Mouse (Mus musculus) embryonic facial prominence, embryonic 10.5 days (tissue): ENCODE results near the gene Zfp787. TPM values are rescaled to one million over a fixed set of nuclear protein-coding genes. Genes with fewer than 3 reads are reported as not detected.

ENCODE experiments used
- DNase-seq: peaks from one replicate; pipeline ENCODE4 v3.0.0-alpha.2; 2017; ENCODE audit warnings: low spot score
- H3K27ac ChIP-seq: fragments of 300-500 bp; sonication (generic); replicated peaks from 2 replicates; pipeline ENCODE4 v1.5.1; 2016; ENCODE audit warnings: mild to moderate bottlenecking
- H3K27me3 ChIP-seq: fragments of 300-500 bp; sonication (generic); replicated peaks from 2 replicates; pipeline ENCODE4 v1.6.1; 2016; ENCODE audit warnings: low read depth, mild to moderate bottlenecking; ENCODE audit not compliant: poor library complexity, severe bottlenecking
- H3K36me3 ChIP-seq: fragments of 300-500 bp; sonication (generic); replicated peaks from 2 replicates; pipeline ENCODE4 v1.6.1; 2016; ENCODE audit warnings: mild to moderate bottlenecking, moderate library complexity
- H3K4me1 ChIP-seq: fragments of 300-500 bp; sonication (generic); 2 replicates; pipeline ENCODE4 v1.6.1; 2016
- H3K4me3 ChIP-seq: fragments of 300-500 bp; sonication (generic); 2 replicates; pipeline ENCODE4 v1.5.1; 2016; ENCODE audit warnings: mild to moderate bottlenecking, moderate library complexity
- H3K9me3 ChIP-seq: fragments of 300-500 bp; sonication (generic); 2 replicates; pipeline ENCODE4 v1.6.1; 2016; ENCODE audit warnings: mild to moderate bottlenecking
- WGBS: fragments of 180-500 bp; shearing (Covaris S2); methylation state at CpG from one replicate; pipeline ENCODE4 v1.1.7; 2016; 5-methylcytosine and 5-hydroxymethylcytosine counted together
- polyA plus RNA-seq: library from polyadenylated mRNA; unstranded; fragments of >200 nt; fragmentation: Nextera tagmentation; extraction: Ambion mirVana; gene quantifications from 2 replicates; pipeline ENCODE4 v1.2.1, GENCODE M21; 2016

Gene Zfp787
- polyA plus RNA-seq, 1 experiment from 2014 or later = 23.5 TPM

DNA sequence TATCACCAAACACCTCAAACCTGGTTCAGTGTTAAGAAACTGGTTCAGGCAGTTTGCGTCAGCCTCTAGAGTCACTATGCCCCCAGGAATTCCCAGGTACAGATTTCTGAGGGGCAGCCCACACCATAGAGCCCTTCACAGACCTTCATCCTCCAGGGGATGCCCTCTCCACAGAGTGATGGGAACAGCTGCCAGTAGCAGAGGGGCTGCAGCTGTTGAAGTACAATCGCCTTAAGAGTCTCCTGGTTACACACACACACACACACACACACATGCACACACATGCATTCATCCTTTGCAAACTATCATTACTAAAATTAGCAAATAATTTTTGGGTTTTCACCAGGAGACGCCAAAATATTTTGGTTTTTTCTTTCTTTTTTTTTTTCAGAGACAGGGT is 3.8 kb upstream of the Zfp787 start:
- Histone ChIP-seq H3K36me3 (no peaks in the 10 kb centered on the region), H3K9me3 (0 out of 2 replicates have a peak, but pooled peaks cover 4% of the 10 kb centered on the region), H3K27ac (no peak overlapping the region), H3K27me3 (no peaks in the 10 kb centered on the region), H3K4me1 (peaks cover 10% of the 10 kb centered on the region), H3K4me3 (no peak overlapping the region)
- DNase-seq = no peak
- WGBS = 85% methylated on average over 3 of the region's 3 CpGs

DNA sequence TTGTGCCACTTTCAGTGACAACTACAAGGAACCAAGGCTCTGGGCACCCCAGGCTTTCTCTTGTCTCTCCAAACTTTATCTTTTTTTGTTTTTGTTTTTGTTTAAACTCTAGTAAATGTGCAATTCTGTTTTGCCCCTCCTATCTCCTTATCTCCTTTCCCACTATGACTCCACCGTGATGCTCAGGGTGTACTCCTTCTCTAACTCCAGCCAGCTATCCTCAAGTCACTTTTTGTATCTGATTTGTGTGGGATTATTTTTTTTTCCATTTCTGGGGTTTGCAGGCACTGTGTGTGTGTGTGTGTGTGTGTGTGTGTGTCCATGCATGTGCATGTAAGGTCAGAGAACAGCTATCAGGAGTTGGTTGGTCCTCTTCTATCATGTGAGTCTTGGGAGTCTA is 1.7 kb upstream of the Zfp787 start:
- H3K4me3 ChIP-seq = no peak overlapping the region
- H3K4me1 ChIP-seq = peaks cover 24% of the 10 kb centered on the region
- DNase-seq = no peak
- H3K9me3 ChIP-seq = 0 out of 2 replicates have a peak, but pooled peaks cover 9% of the 10 kb centered on the region
- no peaks in the 10 kb centered on the region for H3K27me3 ChIP-seq
- peaks cover 6% of the 10 kb centered on the region; the same call in 1 of the 2 replicates for H3K36me3 ChIP-seq
- 95% methylated on average over 1 of the region's 1 CpGs for WGBS
- H3K27ac ChIP-seq = no peak overlapping the region

DNA sequence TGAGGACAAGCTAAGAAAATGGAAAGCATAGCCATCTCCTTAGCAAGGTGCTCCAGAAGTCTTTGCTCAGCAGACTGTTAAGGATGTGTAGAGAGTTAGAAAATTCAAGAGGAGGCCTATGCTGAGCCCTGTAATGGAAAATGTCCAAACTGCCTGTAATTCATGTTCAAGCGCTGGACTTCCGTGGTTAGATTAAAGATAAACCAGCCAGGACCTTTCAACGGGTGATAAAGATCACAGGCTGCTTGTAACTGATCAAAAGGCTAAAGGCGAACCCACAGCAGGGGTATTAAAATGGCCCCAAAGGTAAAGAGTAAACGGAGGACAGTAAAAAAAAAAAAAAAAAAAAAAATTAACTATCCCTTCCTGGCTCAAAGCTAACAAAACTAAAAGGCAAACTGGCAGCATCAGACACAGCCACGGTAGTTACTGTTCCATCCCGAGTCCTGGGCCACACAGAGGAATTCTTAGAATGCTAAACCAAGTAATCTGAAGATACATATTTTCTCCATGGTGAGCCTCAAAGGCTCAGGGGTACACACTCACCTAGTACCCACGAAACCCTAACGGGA is 1.2 kb upstream of the Zfp787 start:
- 70% methylated on average over 9 of the region's 9 CpGs for WGBS
- Histone ChIP-seq H3K9me3 (0 out of 2 replicates have a peak, but pooled peaks cover 9% of the 10 kb centered on the region), H3K4me1 (peaks cover 24% of the 10 kb centered on the region), H3K36me3 (peaks cover 8% of the 10 kb centered on the region; the same call in 1 of the 2 replicates), H3K27ac (peak overlapping the region; percentile 95; the same call in 1 of the 2 replicates), H3K4me3 (peak overlapping the region; percentile 87), H3K27me3 (no peaks in the 10 kb centered on the region)
- DNase-seq = no peak

DNA sequence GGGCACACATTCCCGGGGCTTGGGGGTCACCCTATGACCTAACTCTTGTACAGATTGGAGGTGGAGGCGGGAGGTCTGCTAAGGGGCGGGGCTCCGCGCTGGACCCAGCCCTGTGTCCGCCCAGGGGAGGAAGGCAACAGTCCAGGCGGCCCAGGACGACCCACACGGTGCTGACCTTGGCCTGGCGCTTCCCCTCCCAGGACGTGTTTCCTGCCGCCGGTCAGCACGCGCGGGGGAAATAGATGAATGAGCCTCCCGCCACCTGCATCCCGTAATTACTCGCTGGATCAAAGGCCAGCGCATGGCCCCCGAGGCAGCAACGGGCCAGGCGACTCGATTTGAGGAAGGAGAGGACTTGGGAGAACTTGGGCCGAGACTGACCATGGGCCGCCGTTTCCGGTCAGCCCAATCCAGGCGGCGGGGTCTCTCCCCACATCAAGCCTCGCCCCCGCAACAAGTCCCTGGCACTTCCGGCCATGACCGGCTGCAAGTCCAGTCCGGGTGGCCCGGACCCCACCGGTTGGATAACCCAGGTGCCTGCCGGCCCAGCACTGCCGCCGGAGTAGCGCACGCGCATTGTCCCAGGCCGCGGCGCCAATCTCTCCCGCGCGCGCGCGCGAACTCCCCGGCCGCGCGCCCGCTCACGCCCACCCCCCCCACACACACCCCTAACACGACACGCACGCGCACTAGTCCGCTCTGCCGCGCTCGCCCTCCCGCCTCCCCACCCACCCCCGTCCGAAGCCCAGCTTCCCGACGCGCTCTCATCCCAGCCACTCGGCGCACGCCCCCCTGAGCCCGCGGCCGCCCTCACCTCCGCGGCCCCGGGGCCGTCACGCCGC is 545 bp downstream of the Zfp787 start:
- Histone ChIP-seq H3K36me3 (peaks cover 8% of the 10 kb centered on the region; the same call in 1 of the 2 replicates), H3K4me1 (peaks cover 24% of the 10 kb centered on the region), H3K27ac (peak overlapping the region; percentile 95), H3K9me3 (0 out of 2 replicates have a peak, but pooled peaks cover 9% of the 10 kb centered on the region), H3K27me3 (no peaks in the 10 kb centered on the region), H3K4me3 (peak overlapping the region; percentile 87)
- peak; percentile 90 for DNase-seq
- under 1% methylated on average over 83 of the region's 85 CpGs for WGBS

DNA sequence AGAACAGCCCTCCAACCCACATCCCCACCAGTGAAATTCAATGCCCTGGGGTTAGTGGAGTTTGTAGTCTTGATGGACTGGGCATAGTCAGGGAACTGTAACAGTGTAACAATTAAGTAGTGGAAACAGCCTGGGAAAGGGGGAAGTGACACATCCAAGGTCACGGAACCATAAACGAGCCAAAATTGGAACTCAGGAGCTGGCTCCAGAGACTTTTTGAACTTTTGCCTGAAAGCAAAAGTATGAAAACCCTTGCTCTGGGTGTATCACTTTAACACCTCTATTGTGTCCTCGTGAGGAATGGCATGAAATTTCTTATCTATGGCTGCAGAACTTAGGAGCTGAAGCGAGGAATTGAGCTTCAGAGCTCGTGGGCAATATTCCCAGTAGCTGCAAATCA is 1.6 kb downstream of the Zfp787 start:
- DNase-seq = no peak
- Histone ChIP-seq H3K9me3 (0 out of 2 replicates have a peak, but pooled peaks cover 8% of the 10 kb centered on the region), H3K4me1 (peaks cover 24% of the 10 kb centered on the region), H3K27me3 (no peaks in the 10 kb centered on the region), H3K27ac (no peak overlapping the region), H3K4me3 (peak overlapping the region; percentile 87), H3K36me3 (peaks cover 8% of the 10 kb centered on the region; the same call in 1 of the 2 replicates)
- 89% methylated on average over 5 of the region's 5 CpGs for WGBS

DNA sequence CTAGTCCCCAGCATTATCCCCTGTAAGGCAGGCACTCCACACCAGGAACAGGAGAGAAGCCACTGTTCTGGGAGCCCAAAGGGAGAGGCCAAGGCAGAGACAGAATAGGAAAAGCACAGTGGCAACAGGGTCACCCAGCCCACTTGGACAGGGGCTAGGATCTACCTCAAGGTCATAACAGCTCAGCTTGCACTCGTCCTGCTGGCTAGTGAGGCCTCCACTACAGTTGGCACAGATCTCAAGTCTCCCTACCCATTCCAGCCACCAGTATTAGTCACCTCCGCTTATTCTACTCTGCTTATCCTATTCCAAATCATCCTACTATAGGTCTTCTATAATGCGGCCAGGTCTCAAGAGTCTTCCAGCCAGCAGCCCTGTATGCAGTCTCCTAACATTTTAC is 2.7 kb downstream of the Zfp787 start:
- no peak for DNase-seq
- peaks cover 29% of the 10 kb centered on the region for H3K4me1 ChIP-seq
- 0 out of 2 replicates have a peak, but pooled peaks cover 7% of the 10 kb centered on the region for H3K9me3 ChIP-seq
- H3K4me3 ChIP-seq = no peak overlapping the region
- 93% methylated on average over 3 of the region's 3 CpGs for WGBS
- H3K27ac ChIP-seq = no peak overlapping the region
- H3K36me3 ChIP-seq = peaks cover 8% of the 10 kb centered on the region; the same call in 1 of the 2 replicates
- no peaks in the 10 kb centered on the region for H3K27me3 ChIP-seq

DNA sequence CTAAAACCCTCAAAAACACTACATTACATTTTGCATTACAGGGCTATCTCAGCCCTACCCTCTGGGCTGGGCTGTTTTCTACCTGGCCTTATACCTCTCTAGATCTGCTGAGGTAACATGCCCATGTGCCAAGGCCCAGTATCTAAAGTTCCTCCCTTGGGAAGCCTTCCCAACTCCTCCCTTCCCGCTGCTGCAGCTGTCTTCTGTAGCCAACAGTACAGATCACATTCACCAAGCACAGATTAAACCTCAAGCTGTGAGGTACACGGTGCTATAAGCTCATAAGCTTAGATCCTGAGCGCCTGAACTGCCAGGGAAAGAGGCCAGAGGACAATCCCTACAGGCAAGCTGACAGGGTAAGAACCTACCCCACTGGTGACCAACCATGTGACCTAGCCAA is 3.8 kb downstream of the Zfp787 start:
- no peak for DNase-seq
- no peak overlapping the region for H3K4me3 ChIP-seq
- H3K9me3 ChIP-seq = 0 out of 2 replicates have a peak, but pooled peaks cover 7% of the 10 kb centered on the region
- H3K27me3 ChIP-seq = no peaks in the 10 kb centered on the region
- peaks cover 8% of the 10 kb centered on the region; the same call in 1 of the 2 replicates for H3K36me3 ChIP-seq
- WGBS = 86% methylated on average over 3 of the region's 3 CpGs
- H3K4me1 ChIP-seq = peaks cover 29% of the 10 kb centered on the region
- no peak overlapping the region for H3K27ac ChIP-seq

DNA sequence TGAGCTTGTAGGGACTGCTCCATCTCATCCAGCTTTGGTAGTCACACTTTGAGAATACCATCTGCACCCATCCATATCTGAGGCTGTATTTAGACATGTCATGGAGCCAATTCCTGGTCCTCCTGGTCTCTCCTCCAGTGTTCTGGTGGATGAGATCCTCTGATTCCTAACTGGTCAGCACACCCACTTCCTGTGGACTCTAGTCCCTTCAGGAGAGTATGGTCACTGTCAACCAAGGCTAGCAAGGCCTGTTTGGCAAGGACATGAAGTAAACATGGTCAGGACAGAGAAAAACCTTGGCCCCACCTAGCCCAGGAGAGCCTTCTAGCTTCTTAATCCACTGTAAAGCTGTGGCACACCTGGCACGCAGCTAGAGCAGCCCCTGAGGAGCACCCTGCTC is 4.5 kb downstream of the Zfp787 start:
- H3K27me3 ChIP-seq = no peaks in the 10 kb centered on the region
- H3K4me1 ChIP-seq = peaks cover 23% of the 10 kb centered on the region
- no peak for DNase-seq
- H3K36me3 ChIP-seq = peaks cover 8% of the 10 kb centered on the region; the same call in 1 of the 2 replicates
- H3K4me3 ChIP-seq = no peak overlapping the region
- H3K9me3 ChIP-seq = 0 out of 2 replicates have a peak, but pooled peaks cover 7% of the 10 kb centered on the region
- H3K27ac ChIP-seq = no peak overlapping the region
- 84% methylated on average over 1 of the region's 1 CpGs for WGBS

DNA sequence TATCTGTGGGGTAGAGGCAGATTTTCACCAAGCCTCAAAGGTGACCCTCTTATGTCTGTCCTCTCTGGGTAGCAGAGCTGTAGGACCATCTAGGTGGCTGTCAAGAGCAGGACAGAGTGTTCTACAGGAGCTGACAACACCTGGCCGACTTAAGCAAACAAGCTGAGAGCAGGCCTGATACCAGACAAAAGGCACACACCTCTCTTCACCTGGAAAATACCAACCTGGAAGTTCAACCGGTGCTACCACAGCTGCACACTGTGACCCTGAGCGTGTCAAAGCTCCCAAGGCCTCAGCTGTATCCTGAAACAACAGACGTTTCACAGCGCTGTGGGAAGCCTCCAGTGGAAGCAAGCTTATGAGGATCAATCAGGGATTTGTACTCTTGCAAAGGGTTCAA is 8.1 kb downstream of the Zfp787 start:
- WGBS = 87% methylated on average over 5 of the region's 5 CpGs
- Histone ChIP-seq H3K27me3 (no peaks in the 10 kb centered on the region), H3K27ac (no peak overlapping the region), H3K4me1 (peaks cover 5% of the 10 kb centered on the region; the same call in 1 of the 2 replicates), H3K36me3 (peaks cover 3% of the 10 kb centered on the region; the same call in 1 of the 2 replicates), H3K9me3 (no peaks in the 10 kb centered on the region), H3K4me3 (no peak overlapping the region)
- no peak for DNase-seq

DNA sequence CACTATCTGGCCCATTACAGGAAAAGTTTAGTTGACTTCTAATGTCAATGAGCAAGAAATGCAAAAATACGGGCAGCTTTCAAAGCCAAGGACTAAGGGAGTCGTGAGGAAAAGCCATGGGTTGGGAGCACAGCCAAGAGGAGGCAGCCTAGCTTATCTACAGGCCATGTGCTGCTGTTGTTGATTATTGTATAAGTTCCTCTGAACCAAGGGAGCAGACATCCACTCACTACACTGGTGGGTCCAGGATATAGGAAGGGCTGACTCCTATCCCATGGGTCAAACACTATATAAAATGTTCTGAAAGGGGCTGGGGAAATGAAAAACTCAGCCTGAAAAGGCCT is 8.8 kb downstream of the Zfp787 start:
- H3K36me3 ChIP-seq = peaks cover 3% of the 10 kb centered on the region
- H3K27me3 ChIP-seq = no peaks in the 10 kb centered on the region
- no peaks in the 10 kb centered on the region for H3K9me3 ChIP-seq
- no peak overlapping the region for H3K27ac ChIP-seq
- peaks cover 5% of the 10 kb centered on the region; the same call in 1 of the 2 replicates for H3K4me1 ChIP-seq
- no peak for DNase-seq
- no peak overlapping the region for H3K4me3 ChIP-seq
- 87% methylated on average over 2 of the region's 2 CpGs for WGBS

DNA sequence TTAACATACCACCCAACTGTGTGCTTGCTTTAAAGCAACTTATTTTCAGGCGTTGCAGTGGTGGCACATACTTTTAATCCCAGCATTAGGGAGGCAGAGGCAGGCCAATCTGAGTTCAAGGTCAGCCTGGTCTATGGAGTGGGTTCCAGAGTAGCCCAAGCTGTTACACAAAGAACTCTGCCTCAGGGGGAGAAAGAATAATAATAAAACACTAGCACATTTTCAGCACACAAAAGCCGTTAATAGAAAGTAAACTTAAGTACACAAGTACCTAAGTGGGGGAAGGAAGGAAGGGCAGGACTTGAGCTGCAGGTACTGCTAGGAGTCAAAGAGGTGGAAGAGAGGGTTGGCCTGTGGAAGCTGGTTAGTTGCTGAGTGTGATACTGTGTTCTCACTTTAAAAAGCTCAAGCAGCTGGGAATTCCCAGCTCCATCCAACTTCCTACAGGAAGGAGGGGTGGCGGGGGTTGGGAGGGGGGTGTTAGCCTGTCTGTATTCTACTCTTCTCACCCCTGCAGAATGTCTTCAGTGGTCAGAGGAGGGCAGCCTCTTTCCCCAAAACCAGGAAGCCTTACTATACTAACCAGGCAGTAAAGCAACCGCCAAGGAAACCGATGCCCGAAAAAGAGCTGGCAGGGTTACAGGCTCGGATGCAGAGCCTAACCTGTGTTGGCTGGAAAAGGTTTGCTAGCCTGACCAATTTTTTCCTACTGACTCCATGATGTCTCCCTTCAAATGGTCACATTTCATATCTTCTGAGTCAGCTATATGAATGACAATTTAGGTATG is 9.4 kb downstream of the Zfp787 start:
- no peak overlapping the region for H3K4me3 ChIP-seq
- H3K4me1 ChIP-seq = peaks cover 5% of the 10 kb centered on the region; the same call in 1 of the 2 replicates
- no peaks in the 10 kb centered on the region for H3K27me3 ChIP-seq
- 88% methylated on average over 7 of the region's 7 CpGs for WGBS
- DNase-seq = no peak
- H3K27ac ChIP-seq = no peak overlapping the region
- H3K9me3 ChIP-seq = no peaks in the 10 kb centered on the region
- peaks cover 9% of the 10 kb centered on the region for H3K36me3 ChIP-seq
